Mouse (Mus musculus): ENCODE measurements around the gene Osbpl3.

- TF ChIP-seq EP300 (optimal IDR thresholded peaks at IDR 0.05) (no peak), CTCF (IDR thresholded peaks at IDR 0.05; ENCODE audit: low read depth) (no peak)
These were observed 133.4 kb downstream of the Osbpl3 start for GRCm38 (mm10) chr6:50322631-50323030.

All from stomach, postnatal 0 days (tissue).